Mouse (Mus musculus): ENCODE results near the gene Slc17a5.

GRCm38 (mm10) chr9:78531816-78532215, 56.0 kb downstream of the Slc17a5 start:
- TF ChIP-seq POLR2A (IDR thresholded peaks at IDR 0.05; ENCODE audit: borderline replicate concordance, insufficient read depth, low read length), result no peak
- TF ChIP-seq CTCF (IDR thresholded peaks at IDR 0.05; ENCODE audit: borderline replicate concordance, insufficient read depth, low read depth, low read length), result no peak
